Mouse (Mus musculus) G1E (cell line): ENCODE measurements around the gene Lrrc3b.

Source experiments
- CTCF ChIP-seq: IDR thresholded peaks from 2 replicates; pipeline ENCODE4 v1.5.1; 2012; ENCODE audit warnings: low read depth, low read length, inconsistent platforms, mixed read lengths
- GATA1 ChIP-seq: IDR thresholded peaks from 2 replicates; pipeline ENCODE4 v1.6.1; 2012; ENCODE audit warnings: borderline replicate concordance, low read length, inconsistent platforms, mixed read lengths
- POLR2AphosphoS5 ChIP-seq: IDR thresholded peaks from 2 replicates; pipeline ENCODE4 v1.6.1; 2012; ENCODE audit warnings: low read depth, low read length, inconsistent platforms; ENCODE audit not compliant: insufficient replicate concordance
- TAL1 ChIP-seq: conservative IDR thresholded peaks from 2 replicates; pipeline ENCODE4 v1.6.1; 2012; ENCODE audit warnings: low read depth, low read length, inconsistent platforms, mixed read lengths

DNA sequence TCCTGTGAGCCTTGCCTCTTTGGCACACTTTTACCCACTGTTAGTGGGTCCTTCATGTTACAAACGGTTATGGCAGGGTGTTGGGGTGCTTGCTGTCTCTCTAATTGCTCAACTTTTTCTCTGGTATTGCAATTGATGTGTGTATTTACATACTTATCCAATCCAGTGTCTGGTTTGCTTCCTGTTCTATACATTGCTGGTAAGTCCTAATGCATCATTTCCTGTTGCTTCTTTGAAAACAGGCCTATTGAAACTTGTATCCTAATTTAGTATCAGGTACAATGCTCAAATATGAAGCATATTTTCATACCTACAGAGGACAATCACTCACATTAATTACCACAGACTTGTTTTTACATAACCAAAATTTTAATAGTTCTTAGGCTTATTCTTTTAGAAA is 107.4 kb downstream of the Lrrc3b start:
- no peak for TF ChIP-seq CTCF
- no peak for TF ChIP-seq GATA1
- TF ChIP-seq TAL1, result no peak
- no peak for TF ChIP-seq POLR2AphosphoS5
